Mouse (Mus musculus): ENCODE data around the gene Ralgps2.

- TF ChIP-seq POLR2A (IDR thresholded peaks at IDR 0.05; ENCODE audit: borderline replicate concordance, extremely low read depth, insufficient read depth, insufficient read length, poor library complexity, severe bottlenecking) (no peak), CTCF (IDR thresholded peaks at IDR 0.05; ENCODE audit: borderline replicate concordance, extremely low read depth, insufficient read depth, insufficient read length) (no peak)
These were observed 170.3 kb downstream of the Ralgps2 start for GRCm38 (mm10) chr1:156769163-156769562.

Measured in brain, embryonic 14.5 days (tissue).